Mouse (Mus musculus) left cerebral cortex, adult 2 months (tissue): Measurements from ENCODE around the gene Gpr88. TPM values are rescaled to one million over a fixed set of nuclear protein-coding genes. Genes with fewer than 3 reads are reported as not detected.
A peak's percentile ranks its signal among the peaks of the same experiment; 100 is the strongest.

Source experiments
- DNase-seq, 2 experiments: peaks; one replicate each; pipeline ENCODE4 v3.0.0; 2021 to 2022; ENCODE audit warnings: low spot score in 2 of 2, mixed read lengths in 1 of 2; ENCODE audit errors: extremely low spot score in 1 of 2
- H3K27ac ChIP-seq: fragments of 200-600 bp; 2 replicates; pipeline ENCODE4 v1.8.1; 2022
- H3K4me3 ChIP-seq: fragments of 200-600 bp; 2 replicates; pipeline ENCODE4 v1.8.1; 2022
- CTCF ChIP-seq: fragments of 200-600 bp; IDR thresholded peaks from 2 replicates; pipeline ENCODE4 v1.8.1; 2022; ENCODE audit warnings: antibody characterized with exemption, mild to moderate bottlenecking, moderate library complexity
- intact Hi-C: fragments of 180-260 bp; cut with DNase I; formaldehyde crosslinking; loops from one replicate; pipeline ENCODE4 v1.15.1; 2025
- total RNA-seq, 2 experiments: library from RNA; stranded (reverse); gene quantifications; 2 replicates each; pipeline ENCODE4 v1.2.3; 2021

The Gpr88 gene
- total RNA-seq, 2 experiments from 2014 or later = 63.5 to 94.5 TPM

DNA sequence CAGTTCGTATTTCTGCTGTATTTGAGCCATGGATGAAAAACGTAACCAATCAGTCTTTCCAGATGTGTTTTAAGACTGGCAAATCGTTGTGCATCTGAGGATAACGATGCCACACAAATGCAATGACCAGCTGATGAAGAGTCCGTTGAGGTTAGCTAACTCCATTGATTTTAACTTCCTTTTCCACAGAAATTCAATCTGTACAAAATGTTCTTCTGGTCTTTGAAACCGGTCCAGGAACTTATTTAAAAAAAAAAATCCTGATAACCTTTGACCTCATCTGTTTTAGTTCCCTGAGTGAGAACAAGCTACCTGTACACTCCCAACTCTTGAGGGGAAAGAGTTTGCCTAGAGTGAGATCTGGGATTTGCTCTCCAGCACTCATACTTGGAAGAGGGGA, 18.4 kb upstream of the Gpr88 start:
- H3K4me3 ChIP-seq = no peak overlapping the region
- intact Hi-C loops = no loop called here
- TF ChIP-seq CTCF = no peak

DNA sequence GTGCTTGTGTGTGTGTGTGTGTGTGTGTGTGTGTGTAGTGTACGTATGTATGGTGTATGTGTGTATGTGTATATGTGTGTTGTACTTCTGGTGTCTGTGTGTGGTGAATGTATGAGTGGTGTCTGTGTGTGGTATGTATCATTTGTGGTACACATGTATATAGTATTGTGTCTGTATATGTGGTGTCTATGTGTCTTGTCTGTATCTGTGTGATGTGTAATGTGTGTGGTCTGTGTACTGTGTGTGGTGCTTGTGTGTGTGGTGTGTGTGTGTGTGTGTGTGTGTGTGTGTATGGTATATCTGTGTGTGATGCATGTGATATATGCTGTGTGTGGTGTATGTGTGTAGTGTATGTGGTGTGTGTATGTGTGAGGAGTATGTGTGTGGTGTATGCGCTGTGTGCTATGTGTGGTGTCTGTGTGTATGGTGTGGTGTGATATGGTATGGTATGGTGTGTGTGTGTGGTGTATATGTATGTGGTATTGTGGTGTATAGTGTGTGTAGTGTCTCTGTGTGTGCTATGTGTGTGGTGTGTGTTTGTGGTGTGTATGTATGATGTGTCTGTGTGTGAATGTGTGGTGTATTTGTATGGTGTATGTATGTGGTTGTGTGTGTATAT, 13.8 kb upstream of the Gpr88 start:
- TF ChIP-seq CTCF = no peak
- H3K4me3 ChIP-seq = no peak overlapping the region
- H3K27ac ChIP-seq = no peak overlapping the region
- intact Hi-C loops = no loop called here
- DNase-seq = no peak

More for the DNA sequence above, 18.4 kb upstream of the Gpr88 start:
- DNase-seq = no peak
- no peak overlapping the region for H3K27ac ChIP-seq

DNA sequence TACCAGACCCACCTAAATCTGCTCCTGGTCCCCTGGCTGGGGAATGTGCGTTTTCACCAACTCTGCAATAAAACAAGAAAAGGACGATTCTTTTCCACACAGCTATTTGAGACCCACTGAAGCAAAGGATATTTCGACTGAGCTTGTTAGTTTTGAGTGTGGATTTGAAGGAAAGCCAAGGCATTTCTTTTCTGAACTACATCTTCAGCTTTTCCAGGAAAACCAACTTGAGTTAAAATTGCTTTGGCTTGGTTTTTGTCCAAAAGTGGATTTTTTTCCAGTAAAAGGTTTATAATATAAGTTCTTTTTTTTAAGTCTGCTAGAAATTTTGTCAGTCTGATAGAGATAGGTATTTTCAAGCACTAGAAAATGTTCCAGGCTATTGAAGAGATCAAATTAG, 13.1 kb upstream of the Gpr88 start:
- DNase-seq = no peak
- no peak overlapping the region for H3K4me3 ChIP-seq
- TF ChIP-seq CTCF = no peak
- intact Hi-C loops = no loop called here
- H3K27ac ChIP-seq = no peak overlapping the region

DNA sequence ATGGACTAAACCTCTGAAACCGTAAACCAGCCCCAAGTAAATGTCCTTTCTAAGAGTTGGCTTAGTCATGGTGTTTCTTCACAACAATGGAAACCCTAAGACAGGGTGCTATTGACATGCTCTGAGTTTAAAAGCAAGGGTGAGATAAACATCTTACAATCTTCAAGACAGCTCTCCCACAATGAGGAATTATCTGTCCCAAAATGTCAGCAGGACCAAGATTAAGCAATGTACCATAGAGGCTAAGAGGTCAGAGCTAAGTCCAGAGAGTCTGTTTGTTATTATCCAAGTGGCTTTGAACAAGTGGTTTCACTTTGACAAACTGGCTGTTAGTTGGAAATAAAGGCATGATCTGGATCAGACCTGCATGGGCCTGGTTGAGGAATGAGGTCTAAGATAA, 10.7 kb upstream of the Gpr88 start:
- intact Hi-C loops = no loop called here
- no peak for DNase-seq
- no peak overlapping the region for H3K4me3 ChIP-seq
- H3K27ac ChIP-seq = no peak overlapping the region
- TF ChIP-seq CTCF = no peak

DNA sequence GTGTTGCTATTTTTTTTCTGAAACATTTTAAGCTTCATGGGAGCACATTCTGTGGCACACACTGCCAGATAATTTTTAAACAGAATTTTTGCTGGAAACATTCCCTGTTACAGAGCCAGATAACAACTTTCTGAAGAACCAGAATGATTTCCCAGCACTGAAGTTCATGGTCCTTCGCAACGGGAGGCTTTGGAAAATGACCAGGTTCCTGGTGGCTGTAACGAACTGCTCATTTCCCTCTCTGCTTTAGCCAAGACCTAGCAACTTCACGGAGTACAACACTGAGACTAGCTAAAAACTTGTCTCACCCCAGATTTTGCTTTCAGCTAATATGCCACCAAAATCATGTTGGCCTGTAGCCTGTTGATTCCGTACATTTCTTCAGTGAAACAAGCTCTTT, 9.8 kb upstream of the Gpr88 start:
- H3K4me3 ChIP-seq = no peak overlapping the region
- DNase-seq = no peak
- no peak for TF ChIP-seq CTCF
- no peak overlapping the region for H3K27ac ChIP-seq
- intact Hi-C loops = no loop called here

DNA sequence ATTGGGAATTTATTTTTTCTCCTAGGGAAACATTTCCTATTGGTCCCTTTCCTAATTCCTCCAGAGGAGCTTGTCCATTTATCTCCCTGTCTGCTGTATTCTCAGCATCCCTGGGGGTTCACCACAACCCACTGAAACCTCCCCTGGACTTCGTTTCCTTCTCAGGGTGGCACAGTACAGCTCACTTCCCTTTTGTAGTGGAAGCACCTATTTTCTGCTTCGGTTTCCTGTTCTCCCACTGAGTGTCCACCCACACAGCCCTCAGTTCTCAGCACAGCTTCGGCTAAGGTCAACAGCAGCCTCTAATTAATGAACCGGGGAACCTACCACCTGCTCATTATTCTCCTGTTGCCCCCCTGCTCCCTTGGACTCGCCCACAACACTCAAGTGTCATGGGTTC, 2.8 kb upstream of the Gpr88 start:
- no peak overlapping the region for H3K27ac ChIP-seq
- no peak overlapping the region for H3K4me3 ChIP-seq
- intact Hi-C loops = no loop called here
- no peak for DNase-seq
- no peak for TF ChIP-seq CTCF

DNA sequence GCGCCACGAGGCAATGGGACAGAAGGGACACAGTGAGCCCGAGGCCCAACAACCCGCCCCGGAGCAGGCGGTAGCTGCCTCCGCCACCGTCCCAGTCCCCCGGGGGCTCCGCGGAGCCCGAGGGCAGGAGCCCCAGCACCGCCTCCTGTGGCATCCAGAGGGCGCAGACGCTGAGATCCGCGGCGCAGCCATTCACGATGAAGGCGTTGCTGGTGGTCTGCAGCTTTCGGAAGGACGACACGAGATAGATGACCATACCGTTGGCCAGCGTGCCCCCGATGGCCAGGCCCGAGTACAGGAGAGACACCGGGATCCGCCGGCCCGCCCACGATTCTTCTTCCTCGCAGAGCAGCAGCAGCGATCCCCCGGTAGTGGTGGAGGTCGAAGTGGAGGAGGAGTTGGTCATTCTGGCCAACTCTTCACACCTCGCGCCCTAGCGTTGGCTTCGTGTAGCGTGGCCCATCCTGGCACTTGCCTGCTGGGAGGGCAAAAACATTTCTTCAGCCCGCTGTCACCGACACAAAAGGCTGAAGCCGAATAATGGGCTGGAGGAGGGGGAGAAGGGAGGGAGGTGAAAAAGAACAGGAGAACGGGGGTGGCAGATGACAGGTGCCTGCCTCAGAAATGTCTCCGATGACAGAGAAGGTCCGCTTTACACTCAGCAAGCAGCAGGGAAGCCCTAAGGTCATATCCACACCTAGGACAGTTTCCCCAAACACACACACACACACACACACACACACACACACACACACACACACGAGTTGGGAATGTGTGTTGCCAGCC, 855 bp downstream of the Gpr88 start:
- Histone ChIP-seq H3K4me3 (peak overlapping the region; percentile 67), H3K27ac (peak overlapping the region; percentile 94)
- intact Hi-C loops = loop anchor here (1.0 to 5.0 kb wide), 6 partner anchors 44 to 220 kb away; no protein-coding TSS in a partner anchor
- DNase-seq = peak; percentile 52 to 57
- peak; percentile 7 for TF ChIP-seq CTCF

DNA sequence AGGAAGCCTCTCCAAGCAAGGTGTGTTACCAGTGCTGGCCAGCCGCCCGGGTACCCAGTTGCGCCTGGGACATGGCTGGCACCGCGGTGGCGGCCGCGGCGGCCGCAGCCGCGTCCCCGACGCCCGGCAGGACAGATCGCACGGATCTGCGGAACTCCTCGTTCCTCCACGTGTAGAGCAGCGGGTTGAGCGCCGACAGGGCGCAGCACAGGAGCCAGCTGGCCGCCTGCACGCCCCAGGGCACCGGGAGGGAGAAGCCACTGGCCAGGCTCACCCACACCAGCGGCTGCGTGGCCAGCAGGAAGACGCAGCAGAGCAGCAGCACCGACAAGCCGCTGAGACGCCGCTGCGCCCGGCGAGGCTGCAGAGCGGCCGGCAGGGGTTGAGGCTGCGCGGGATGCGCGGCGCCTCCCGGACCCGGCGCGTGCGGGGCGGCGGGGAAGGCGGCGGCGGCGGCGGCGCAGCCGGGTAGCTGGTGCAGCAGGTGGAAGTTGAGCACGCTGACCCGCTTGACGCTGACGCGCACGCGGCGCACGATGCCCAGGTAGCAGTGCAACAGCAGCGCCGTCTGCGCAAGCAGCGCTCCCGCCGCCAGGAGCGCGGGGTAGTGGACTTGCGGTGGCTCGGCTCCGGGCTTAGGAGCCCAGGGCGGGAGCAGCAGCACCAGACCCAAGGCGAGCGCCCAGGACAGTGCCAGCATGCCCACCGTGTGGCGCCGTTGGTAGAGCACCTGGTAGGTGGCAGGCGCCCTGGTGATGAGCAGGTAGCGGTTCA, 1.6 kb downstream of the Gpr88 start:
- no peak for TF ChIP-seq CTCF
- DNase-seq = peak; percentile 44 to 63
- Histone ChIP-seq H3K4me3 (peak overlapping the region; percentile 67), H3K27ac (peak overlapping the region; percentile 94)
- intact Hi-C loops = loop anchor here (2.0 to 5.0 kb wide), 4 partner anchors 45 to 211 kb away; no protein-coding TSS in a partner anchor

DNA sequence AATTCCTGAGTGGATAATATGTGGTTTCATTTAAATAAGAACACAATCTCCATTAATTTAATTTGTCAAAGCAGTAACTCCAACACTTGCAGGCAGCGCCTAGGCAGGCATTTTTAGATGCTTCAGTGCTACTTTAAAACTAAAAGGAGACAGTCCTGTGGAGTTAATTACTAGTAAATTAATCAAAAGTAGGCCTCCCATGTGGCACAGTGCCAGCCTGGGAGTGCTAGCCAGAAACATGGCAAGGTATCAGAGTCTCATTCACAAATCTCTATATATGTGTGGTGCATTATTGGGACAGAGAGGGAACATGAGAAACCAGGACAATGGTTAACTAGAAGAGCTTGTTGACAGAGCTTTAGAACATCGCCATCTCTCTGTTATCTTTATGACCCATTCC, 4.3 kb downstream of the Gpr88 start:
- no peak overlapping the region; the same call in 1 of the 2 replicates for H3K27ac ChIP-seq
- H3K4me3 ChIP-seq = no peak overlapping the region
- DNase-seq = no peak
- TF ChIP-seq CTCF = no peak
- intact Hi-C loops = no loop called here

DNA sequence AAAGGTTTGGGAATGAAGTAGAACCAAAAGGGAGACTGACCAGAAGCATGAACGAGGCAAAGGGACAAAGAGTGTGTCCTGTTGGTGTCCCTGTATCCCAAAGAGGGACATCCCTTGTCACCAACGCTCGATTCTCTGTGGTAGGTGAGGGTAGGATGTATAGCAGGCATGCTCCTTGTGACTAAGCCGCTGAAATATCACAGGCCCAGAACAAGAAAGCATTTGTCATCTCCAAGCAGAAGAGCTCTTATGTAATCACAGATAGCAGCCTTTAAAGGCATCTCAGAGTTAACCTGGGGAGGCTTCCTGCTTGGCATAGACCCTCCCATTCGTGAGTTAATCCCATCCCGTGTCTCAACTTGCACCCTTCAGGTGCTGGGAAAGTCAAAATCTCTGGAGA, 8.8 kb downstream of the Gpr88 start:
- intact Hi-C loops = no loop called here
- no peak overlapping the region for H3K4me3 ChIP-seq
- TF ChIP-seq CTCF = no peak
- DNase-seq = no peak
- peak overlapping the region; percentile 53 for H3K27ac ChIP-seq

DNA sequence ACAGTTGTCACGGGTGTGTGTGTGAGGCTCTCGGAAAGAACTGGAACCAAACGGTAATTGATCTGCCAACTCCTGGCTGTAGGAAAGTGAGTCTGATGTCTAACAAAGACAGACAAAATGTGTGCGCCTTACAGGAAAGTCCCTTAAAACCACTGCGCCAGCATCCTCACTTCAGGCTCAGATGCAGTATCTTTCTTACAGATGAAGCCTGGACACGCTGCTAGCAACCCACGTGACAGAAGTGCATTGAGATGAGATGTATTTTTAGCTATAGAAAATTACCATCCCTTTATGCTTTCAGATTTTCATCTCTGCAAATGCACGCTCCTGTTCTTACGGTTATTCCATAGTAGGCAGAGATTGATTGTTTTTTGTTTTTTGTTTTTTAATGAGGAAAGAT, 10.6 kb downstream of the Gpr88 start:
- Histone ChIP-seq H3K4me3 (no peak overlapping the region), H3K27ac (no peak overlapping the region; the same call in 1 of the 2 replicates)
- intact Hi-C loops = no loop called here
- TF ChIP-seq CTCF = no peak
- no peak for DNase-seq

DNA sequence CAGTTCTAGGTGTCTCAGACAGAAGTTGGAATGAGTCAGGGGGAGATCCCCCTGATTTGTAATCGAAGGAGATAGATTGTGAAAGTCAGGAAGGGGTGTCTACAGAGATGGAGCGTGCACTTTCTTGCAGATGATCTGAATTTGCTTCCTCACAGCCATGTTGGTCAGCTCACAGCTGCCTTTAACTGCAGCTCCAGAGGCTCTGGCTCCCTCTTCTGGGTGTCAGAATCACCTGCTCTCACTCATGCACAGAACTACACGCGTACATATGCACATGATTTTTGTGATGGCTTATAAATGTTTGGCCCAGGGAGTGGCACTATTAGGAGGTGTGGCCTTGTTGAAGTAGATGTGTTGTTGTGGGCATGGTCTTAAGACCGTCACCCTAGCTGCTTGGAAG, 15.8 kb downstream of the Gpr88 start:
- H3K27ac ChIP-seq = no peak overlapping the region
- TF ChIP-seq CTCF = no peak; the same call in 1 of the 2 replicates
- intact Hi-C loops = no loop called here
- no peak for DNase-seq
- H3K4me3 ChIP-seq = no peak overlapping the region
